ENCODE assay signal across 18 mouse cellular contexts in genomic region chr4:84150698-84151097, GRCm38 (mm10).
DNase-seq lines count a peak whose midpoint lies in the region; ATAC-seq and TF ChIP-seq lines count a peak whose summit lies in the region.
"Had no signal": no experiment of that assay in that cellular context is flagged by ENCODE, and none has a peak within 500 bp of the region (broad histone marks: within the 10 kb centered on the region; RNA-seq: fewer than 3 reads in every experiment).

No protein-coding gene starts in this region.

- 19% methylated on average over 3 of the region's 3 CpGs for WGBS in liver, adult 2 months
- 35% methylated on average over 3 of the region's 3 CpGs for WGBS in midbrain, embryonic 15.5 days

- no peak overlapping the region for H3K4me2 ChIP-seq in midbrain, embryonic 15.5 days
- H3K4me2 ChIP-seq: embryonic facial prominence, embryonic 15.5 days; heart, embryonic 12.5 days; limb, embryonic 13.5 days; liver, embryonic 15.5 days had no signal

- peak; percentile 30; the same call in 1 of the 2 replicates for ATAC-seq in midbrain, embryonic 15.5 days (replicated peaks)
- ATAC-seq: forebrain, embryonic 16.5 days had no signal

- TF ChIP-seq CTCF in liver, adult 2 months (IDR thresholded peaks at IDR 0.05; ENCODE audit: low read depth, low read length): no peak

- no peak for TF ChIP-seq POLR2A in liver, adult 2 months (IDR thresholded peaks at IDR 0.05; ENCODE audit: extremely low read depth, insufficient read depth, low read length)

- H3K27me3 ChIP-seq in liver, adult 2 months (ENCODE audit: control insufficient read depth, insufficient read depth, low read length): no peaks in the 10 kb centered on the region
- no peaks in the 10 kb centered on the region for H3K27me3 ChIP-seq in midbrain, embryonic 15.5 days (replicated peaks)
- H3K27me3 ChIP-seq: embryonic facial prominence, embryonic 15.5 days; heart, embryonic 12.5 days; liver, embryonic 15.5 days had no signal

- H3K9ac ChIP-seq in liver, adult 2 months (ENCODE audit: low read depth, low read length): no peak overlapping the region
- H3K9ac ChIP-seq in midbrain, embryonic 15.5 days: no peak overlapping the region
- H3K9ac ChIP-seq: embryonic facial prominence, embryonic 15.5 days; heart, embryonic 12.5 days; limb, embryonic 13.5 days; liver, embryonic 15.5 days had no signal

- no peak overlapping the region for H3K4me3 ChIP-seq in liver, adult 2 months (ENCODE audit: insufficient read depth, low read depth, low read length)
- H3K4me3 ChIP-seq in midbrain, embryonic 15.5 days: no peak overlapping the region
- H3K4me3 ChIP-seq: embryonic facial prominence, embryonic 15.5 days; gastrocnemius, adult 2 months; heart, embryonic 12.5 days; limb, embryonic 13.5 days; liver, embryonic 15.5 days had no signal

- no peaks in the 10 kb centered on the region for H3K79me2 ChIP-seq in liver, adult 2 months (ENCODE audit: control insufficient read depth, insufficient read depth, low read length)

- H3K36me3 ChIP-seq in liver, adult 2 months (ENCODE audit: control insufficient read depth, insufficient read depth, low read length): no peaks in the 10 kb centered on the region
- no peaks in the 10 kb centered on the region for H3K36me3 ChIP-seq in midbrain, embryonic 15.5 days (replicated peaks)
- H3K36me3 ChIP-seq: embryonic facial prominence, embryonic 15.5 days; heart, embryonic 12.5 days; limb, embryonic 13.5 days; liver, embryonic 15.5 days had no signal

- no peaks in the 10 kb centered on the region for H3K9me3 ChIP-seq in midbrain, embryonic 15.5 days
- H3K9me3 ChIP-seq: embryonic facial prominence, embryonic 15.5 days; heart, embryonic 12.5 days; limb, embryonic 13.5 days; liver, embryonic 15.5 days had no signal

- no peak overlapping the region for H3K27ac ChIP-seq in liver, adult 2 months (replicated peaks; ENCODE audit: insufficient read depth, low read depth, low read length)
- H3K27ac ChIP-seq in midbrain, embryonic 15.5 days: no peak overlapping the region
- H3K27ac ChIP-seq: embryonic facial prominence, embryonic 15.5 days; gastrocnemius, adult 2 months; liver, embryonic 15.5 days had no signal

- peaks cover 5% of the 10 kb centered on the region for H3K4me1 ChIP-seq in liver, adult 2 months (ENCODE audit: control insufficient read depth, insufficient read depth, low read length)
- H3K4me1 ChIP-seq in midbrain, embryonic 15.5 days: no peaks in the 10 kb centered on the region
- H3K4me1 ChIP-seq: heart, embryonic 12.5 days; liver, embryonic 15.5 days had no signal

- DNase-seq in liver, adult 2 months (ENCODE audit: extremely low read depth, low read depth, low spot score): peak; percentile 37
- DNase-seq in liver: no peak
- peak; percentile 26 for DNase-seq in MN1 (ENCODE audit: low spot score)
- peak; percentile 36 for DNase-seq in brain, adult 2 months (ENCODE audit: low read depth, low spot score)
- DNase-seq in urinary bladder, postnatal 10 days (ENCODE audit: low spot score): no peak
- no peak for DNase-seq in cerebellum, postnatal 25 days
- DNase-seq: adrenal gland, adult 8-10 months; cerebellum, adult 11-12 months; cerebellum, postnatal 36 days; gastrocnemius, adult 2 months; heart, postnatal 36 days; kidney, postnatal 4 days had no signal

Comparison
In these comparisons a context has a peak if more than half of its experiments do, and no peak if none do; other contexts are left out.
1. DNase-seq: peak in liver, adult 2 months (single experiment), MN1 (single experiment) and brain, adult 2 months (single experiment); none in liver (single experiment), urinary bladder, postnatal 10 days (single experiment) and cerebellum, postnatal 25 days (0 of 2).